Mouse (Mus musculus): ENCODE data around the gene Zfp459. TPM values are rescaled to one million over a fixed set of nuclear protein-coding genes. Genes with fewer than 3 reads are reported as not detected.
"Not testable (repeated sequence)": the region's sequence is repeated elsewhere in the genome, so short reads cannot be mapped to it uniquely, and the experiment has no call there.

The Zfp459 gene
- total RNA-seq (2021): under 1 TPM; 0.49 to 0.86 TPM
- long read RNA-seq, experiment 1: 0 reads
- long read RNA-seq, experiment 2: 0 reads

- peak in 1 of 2 experiments; percentile 10 for DNase-seq (ENCODE audit: low spot score in 2 of 2)
These were observed at the start of gene Zfp459 for GRCm38 (mm10) chr13:67421207-67421857. Gene Zfp459, minus strand, starts transcription at chr13:67421418.

GRCm38 (mm10) chr13:67469274-67469673 lies 48.1 kb upstream of the Zfp459 start:
- DNase-seq (ENCODE audit: low spot score in 2 of 2): no peak

- not testable (repeated sequence) for DNase-seq (ENCODE audit: low spot score in 2 of 2)
These were observed 42.4 kb upstream of the Zfp459 start for GRCm38 (mm10) chr13:67463506-67464185.

- no peak for DNase-seq (ENCODE audit: low spot score in 2 of 2)
These were observed 30.7 kb upstream of the Zfp459 start for GRCm38 (mm10) chr13:67452021-67452309.

- DNase-seq (ENCODE audit: low spot score in 2 of 2): peak; percentile 33 to 85
These were observed 30.2 kb upstream of the Zfp459 start, which contains the start of gene Zfp874a for GRCm38 (mm10) chr13:67451172-67452020. Gene Zfp874a, minus strand, starts transcription at chr13:67451624.

- DNase-seq (ENCODE audit: low spot score in 2 of 2): not testable (repeated sequence)
These were observed 15.9 kb upstream of the Zfp459 start for GRCm38 (mm10) chr13:67437095-67437494.

- no peak for DNase-seq (ENCODE audit: low spot score in 2 of 2)
These were observed 6.9 kb upstream of the Zfp459 start for GRCm38 (mm10) chr13:67428116-67428515.

- not testable (repeated sequence) for DNase-seq (ENCODE audit: low spot score in 2 of 2)
These were observed 4.5 kb upstream of the Zfp459 start for GRCm38 (mm10) chr13:67425699-67426098.

GRCm38 (mm10) chr13:67422532-67422931 lies 1.3 kb upstream of the Zfp459 start:
- DNase-seq (ENCODE audit: low spot score in 2 of 2): not testable (repeated sequence)

- DNase-seq (ENCODE audit: low spot score in 2 of 2): no peak
These were observed 536 bp downstream of the Zfp459 start for GRCm38 (mm10) chr13:67420558-67421206.

- DNase-seq (ENCODE audit: low spot score in 2 of 2): no peak
These were observed 4.4 kb downstream of the Zfp459 start for GRCm38 (mm10) chr13:67416811-67417210.

- no peak for DNase-seq (ENCODE audit: low spot score in 2 of 2)
These were observed 5.5 kb downstream of the Zfp459 start for GRCm38 (mm10) chr13:67415759-67416158.

- not testable (repeated sequence) for DNase-seq (ENCODE audit: low spot score in 2 of 2)
These were observed 7.6 kb downstream of the Zfp459 start for GRCm38 (mm10) chr13:67413634-67414033.

GRCm38 (mm10) chr13:67399183-67399903 lies 21.9 kb downstream of the Zfp459 start, which contains the start of gene Zfp429:
Gene Zfp429, minus strand, starts transcription at chr13:67399819.
- DNase-seq (ENCODE audit: low spot score in 2 of 2): peak; percentile 41 to 68

- not testable (repeated sequence) for DNase-seq (ENCODE audit: low spot score in 2 of 2)
These were observed 45.0 kb downstream of the Zfp459 start for GRCm38 (mm10) chr13:67376255-67376654.

GRCm38 (mm10) chr13:67375050-67375911 lies 45.9 kb downstream of the Zfp459 start, which contains the start of the genes Gm28041 and Zfp456:
Gene Gm28041, minus strand, starts transcription at chr13:67375733.
Gene Zfp456, minus strand, starts transcription at chr13:67375810.
- DNase-seq (ENCODE audit: low spot score in 2 of 2): peak in 1 of 2 experiments; percentile 48

GRCm38 (mm10) chr13:67360131-67360744 lies 61.0 kb downstream of the Zfp459 start, which contains the start of the genes Gm28044 and Zfp953:
Gene Gm28044, minus strand, starts transcription at chr13:67360536.
Gene Zfp953, minus strand, starts transcription at chr13:67360605.
- DNase-seq (ENCODE audit: low spot score in 2 of 2): peak; percentile 61 to 83
